Mouse (Mus musculus) thymus, postnatal 36 days (tissue): ENCODE data around the gene Msh4.

ENCODE experiments used
- DNase-seq, 2 experiments: peaks; one replicate each; pipeline ENCODE4 v3.0.0; 2022; ENCODE audit warnings: mixed read lengths in 2 of 2

Gene Msh4

DNA sequence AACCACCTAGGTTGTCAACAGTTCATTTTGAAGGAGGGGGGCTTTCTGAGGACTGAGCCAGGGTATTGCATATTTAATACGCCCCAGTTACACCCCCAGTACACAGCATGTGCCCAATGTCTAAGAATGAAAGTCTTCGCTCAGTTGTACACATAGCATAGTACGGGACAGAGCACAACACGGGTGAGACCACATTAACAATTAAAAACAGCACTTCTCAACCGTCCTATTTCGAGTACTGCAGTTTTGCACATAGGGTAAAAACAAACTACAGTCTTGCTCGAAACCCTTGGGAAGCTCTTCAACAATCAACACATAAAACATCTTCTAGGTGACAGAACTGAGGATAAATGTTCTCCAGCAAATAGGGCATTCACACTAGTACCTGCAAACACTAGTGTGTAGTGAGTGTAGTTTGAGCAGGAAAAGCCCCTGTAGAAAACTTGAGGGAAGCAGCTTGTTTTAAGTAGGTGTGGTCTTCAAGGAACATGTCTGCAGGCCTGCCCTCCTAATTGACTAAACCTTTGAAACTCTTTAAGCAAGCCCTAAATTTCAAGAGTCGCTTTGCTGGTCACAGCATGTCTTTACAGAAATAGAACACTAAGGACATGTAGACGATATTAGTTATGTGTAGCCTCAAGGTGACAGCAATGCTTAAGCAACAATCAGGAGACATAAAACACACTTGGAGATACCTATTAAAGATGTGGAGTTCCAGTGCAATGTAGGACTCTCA, at the start of gene Msh4:
TSS of gene Msh4 (minus strand) at position 3 of the 736 bp plus-strand sequence.
- DNase-seq: no peak

DNA sequence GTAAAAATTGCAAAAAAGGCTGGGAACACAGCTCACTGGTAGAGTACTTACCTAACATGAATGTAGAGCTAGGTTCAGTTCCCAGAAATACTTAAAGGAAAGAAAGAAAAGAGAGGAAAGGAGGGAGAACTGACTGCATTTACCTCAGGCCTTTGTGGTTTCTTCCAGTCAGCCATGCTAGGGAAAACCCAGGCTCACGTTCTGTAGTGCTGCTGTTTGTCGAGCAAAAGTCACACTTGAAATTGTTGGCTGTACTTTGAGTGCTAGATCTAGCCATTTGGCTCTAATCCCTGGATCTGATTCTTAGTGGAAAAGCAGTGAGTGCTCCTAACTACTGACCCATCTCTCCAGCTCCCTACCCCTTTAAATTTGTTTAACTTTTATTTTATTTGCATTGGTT, 42.2 kb upstream of the Msh4 start:
- no peak for DNase-seq

DNA sequence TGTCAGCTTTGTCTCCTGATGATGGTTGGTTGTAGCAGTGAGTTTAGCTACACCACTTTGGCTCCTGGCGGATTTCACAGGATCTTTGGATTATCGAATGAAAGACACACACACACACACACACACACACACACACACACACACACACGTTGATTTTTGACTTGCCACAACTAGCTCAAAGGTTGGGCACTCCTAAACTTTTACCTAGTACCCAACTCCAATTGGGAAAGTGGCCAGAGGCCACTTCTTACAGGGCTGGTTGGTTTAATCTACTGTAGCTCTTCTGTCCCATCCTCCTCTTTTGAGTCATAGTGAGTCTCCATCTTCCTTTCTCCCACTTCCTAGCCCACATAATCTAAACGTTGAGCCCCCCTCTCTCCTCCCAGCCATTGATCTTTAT, 41.3 kb upstream of the Msh4 start:
- DNase-seq: no peak

DNA sequence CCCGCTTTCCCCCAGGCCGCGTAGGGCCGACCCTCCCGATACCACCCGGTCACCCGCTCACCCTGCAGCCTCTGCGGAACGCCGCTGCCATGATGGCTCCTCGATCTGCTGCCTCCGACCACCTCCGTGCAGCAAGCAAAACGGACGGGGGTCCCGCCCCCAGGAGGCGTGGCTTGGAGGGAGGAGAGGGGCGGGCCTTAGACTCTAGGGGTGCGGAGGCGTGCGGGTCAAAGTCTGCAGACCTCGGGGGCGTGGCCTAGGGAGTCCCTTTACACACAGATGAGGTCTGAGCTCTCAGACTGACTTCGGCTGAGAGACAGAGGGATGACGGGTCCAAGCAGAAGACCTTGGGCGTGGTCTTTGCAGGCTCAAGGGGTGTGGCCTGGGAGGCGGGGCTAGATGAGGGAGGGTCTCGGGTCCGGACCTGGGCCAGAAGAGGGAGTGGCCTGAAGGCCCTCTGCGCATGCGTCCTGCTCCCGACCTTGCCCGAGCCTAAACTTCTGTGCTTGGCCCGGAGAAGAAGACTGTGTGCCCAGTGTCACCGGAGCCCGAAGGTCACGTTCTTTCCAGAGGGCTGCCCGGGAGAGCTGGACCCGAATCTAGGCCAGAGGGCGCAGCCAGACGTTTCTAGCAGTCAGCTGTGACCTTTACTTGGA, 38.5 kb upstream of the Msh4 start, which contains the start of gene Acadm:
TSS of gene Acadm (minus strand) at position 298 of the 656 bp plus-strand sequence.
- peak; percentile 98 to 99 for DNase-seq

DNA sequence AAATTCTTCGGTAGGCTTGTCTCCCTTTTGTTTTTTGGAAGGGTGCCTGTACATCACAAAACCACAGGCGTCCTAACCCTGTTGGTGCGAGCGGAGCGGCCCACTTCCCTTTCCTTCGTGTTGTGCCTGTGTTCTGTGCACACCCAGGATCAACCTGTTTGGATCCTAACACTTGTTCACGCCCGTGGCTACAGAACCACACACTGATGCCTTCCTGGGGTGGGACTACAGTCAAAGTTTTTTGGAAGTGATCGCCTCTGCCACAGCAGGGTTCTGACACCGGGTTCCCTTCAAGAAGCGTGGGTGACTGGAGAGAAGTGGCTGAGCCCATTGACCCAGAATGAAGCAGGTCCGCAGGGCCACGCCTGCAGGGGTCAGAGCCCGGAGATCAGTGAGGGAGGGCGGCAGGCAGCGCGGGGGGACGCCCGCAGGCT, 38.0 kb upstream of the Msh4 start:
- DNase-seq: no peak

DNA sequence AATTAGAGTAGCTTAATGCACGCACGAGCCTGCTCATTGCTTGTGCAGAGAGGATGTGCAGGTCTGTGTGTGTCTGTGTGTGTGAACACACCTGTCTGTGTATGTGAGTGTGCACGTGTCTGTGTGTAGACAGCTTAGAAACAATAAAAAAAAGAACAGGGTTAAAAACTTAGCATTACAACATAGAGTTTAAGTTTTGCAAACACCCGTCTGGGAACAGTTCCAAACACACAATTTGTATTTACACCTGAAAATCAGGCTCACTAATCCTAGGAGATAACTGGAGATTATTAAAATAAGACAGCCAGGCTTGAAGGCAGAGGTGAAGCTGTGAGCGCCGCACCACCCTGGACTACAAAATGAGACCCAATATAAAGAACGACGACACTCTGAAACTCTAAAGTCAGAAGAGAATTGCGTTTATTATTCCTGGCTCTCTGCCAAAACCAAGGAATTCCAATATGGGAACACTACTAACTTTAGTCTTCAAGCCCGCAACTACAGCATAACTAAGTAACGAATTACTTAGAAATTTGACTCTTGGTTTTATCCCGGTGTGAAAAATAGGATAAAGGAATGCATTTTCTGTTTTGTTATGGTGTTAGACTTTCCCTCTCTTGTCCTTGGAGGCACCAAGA, 37.2 kb upstream of the Msh4 start:
- no peak for DNase-seq

DNA sequence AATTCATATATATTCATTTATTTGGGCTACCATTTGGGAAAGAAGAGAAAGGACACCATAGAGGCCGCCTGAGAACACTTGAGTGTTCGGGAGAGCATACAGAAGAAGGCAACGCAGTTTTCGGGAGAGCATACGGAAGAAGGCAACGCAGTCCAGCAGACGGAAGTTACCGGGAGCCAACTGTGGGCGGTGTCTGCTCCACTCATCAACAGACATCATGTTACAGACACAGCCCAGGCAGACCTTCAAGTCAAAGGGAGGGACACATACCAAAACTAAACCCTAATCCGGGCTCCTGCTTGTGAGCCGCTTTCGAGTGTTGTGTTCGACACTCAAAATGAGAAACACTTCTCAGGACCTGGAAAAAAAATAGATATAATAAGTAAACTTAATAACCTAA, 35.7 kb upstream of the Msh4 start:
- DNase-seq: no peak

DNA sequence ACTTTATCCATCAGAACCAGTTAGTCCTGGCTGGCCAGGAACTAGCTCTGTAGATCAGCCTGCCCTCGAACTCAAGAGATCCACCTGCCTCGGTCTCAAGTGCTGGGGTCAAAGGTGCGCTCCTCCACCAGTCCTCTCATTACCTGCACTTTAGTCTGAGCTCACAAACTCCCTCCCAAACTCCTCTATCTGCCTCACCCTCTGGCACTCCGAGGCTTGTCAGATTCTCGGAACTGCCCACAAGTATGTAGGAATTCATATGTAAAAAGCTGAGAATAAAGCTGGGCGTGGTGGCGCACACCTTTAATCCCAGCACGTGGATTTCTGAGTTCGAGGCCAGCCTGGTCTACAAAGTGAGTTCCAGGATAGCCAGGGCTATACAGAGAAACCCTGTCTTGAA, 34.5 kb upstream of the Msh4 start:
- DNase-seq: no peak

DNA sequence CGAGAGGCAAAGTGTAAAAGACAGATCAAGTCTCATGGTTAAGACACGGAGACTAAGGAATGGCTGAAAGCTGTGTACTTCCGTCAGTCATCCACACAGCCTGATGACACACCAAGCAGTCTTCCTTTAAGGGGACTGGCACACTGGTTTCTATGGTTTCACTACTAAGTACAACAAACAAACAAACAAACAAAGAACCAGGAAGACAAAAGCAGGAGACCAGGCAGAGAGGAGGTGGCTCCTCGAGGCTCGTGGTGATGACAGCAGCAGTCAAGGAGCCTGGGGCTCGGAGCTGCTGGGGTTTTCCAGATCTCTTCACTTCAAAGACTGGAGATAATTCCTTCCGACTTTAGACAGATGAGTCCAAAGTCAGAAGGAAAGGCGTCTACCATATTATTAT, 34.1 kb upstream of the Msh4 start:
- no peak for DNase-seq

DNA sequence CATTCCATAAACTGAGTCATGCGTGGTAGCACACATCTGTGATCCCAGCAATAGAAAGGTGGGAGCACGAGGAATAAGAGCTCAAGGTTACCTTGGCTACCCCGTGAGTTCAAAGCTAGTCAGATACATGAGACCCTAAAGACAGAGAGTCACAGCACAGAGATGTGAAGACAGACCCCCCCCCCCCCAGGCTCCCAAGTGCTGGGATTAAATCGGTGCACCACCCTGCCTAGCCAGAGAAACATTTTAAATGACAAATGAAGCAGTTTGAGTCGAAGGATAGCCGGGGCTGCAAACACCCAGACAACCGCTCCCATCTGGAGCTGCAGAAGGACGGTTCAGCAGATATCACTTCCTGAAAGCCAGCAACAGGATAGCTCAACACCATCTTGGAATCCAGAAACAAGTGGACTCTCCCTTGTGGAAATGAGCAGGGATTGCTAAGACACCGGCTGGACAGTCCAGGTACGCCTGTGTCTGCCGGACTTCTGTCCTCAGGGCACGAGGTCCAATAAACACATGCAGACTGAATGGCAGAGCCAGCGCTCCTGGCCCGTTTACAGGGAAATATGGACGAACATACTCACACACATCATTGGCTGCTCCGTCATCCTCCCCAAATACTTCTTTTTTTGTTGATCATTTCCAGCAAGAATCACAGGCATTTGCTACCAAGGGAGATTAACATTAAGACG, 31.3 kb upstream of the Msh4 start:
- no peak for DNase-seq

DNA sequence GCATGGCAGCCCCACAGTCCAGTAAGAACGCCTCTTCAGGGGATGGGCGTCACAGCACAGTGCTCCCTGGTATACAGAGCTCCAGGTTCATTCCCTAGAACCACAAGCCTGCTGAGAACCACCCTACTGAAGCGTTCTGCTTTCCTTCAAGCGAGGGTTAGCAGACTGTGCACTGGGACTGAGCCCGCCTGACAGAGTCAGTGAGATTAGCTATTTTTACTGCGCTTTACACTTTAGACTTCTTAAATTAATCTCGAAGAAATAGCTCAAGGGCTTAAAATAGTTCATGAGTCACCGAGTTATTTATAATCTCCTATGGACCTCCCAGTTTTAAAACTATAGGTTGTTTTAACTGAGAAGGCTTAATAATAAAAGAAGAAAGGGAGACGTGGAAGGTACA, 29.9 kb upstream of the Msh4 start:
- no peak for DNase-seq

DNA sequence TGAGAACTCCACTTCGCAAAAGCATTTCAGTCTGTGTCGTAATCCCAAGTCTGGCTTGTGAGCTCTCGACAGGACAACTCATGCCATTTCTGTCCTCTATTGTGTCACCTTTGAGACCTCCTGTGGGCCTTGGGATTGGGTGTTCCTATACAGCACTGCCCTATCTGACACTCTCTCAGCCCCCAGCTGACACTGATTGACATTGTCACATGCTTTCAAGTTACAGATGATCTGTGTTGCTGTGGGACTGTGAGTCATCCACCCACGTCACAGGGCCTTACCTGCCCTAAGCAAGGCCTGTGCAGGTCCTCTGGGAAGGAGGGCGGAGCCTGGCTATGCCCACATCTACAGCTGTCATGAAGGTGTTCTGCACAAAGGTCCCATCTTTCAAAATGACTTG, 26.5 kb upstream of the Msh4 start:
- DNase-seq: no peak

DNA sequence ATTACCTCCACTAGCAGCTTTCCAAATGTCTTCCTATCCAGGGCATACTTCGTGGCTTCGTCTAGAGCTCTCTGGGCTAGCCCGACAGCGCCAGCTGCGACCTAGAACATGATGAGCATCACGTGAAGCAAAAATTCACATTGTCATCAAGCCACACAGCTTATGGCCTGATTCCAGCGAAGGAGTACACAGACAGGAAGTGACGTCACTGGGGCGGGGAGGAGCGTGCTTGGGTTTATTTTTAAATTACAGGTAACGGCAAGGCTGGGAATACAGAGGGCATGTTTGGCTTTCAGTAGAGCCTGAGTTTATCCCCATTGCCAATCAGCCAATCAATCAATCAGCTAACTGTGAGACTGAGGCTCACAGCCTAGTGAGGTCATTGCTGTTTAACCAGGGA, 23.6 kb upstream of the Msh4 start:
- peak in 1 of 2 experiments; percentile 17 for DNase-seq

DNA sequence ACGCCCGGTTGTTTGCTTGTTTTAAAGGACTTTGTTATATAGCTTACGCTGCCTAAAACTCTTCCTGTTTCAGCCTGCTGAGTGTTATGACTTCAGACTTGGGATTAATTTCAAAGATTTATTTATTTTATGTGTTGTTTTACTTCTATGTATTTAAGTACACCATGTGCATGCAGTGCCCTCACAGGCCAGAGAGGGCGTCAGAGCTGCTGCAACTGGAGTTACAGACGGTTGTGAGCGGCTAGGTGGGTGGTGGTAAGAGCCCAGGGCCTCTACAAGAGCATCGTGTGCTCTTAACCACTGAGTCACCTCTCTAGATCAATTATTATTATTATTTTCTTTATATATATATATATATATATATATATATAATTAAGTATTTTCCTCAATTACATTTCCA, 20.4 kb upstream of the Msh4 start:
- no peak for DNase-seq

DNA sequence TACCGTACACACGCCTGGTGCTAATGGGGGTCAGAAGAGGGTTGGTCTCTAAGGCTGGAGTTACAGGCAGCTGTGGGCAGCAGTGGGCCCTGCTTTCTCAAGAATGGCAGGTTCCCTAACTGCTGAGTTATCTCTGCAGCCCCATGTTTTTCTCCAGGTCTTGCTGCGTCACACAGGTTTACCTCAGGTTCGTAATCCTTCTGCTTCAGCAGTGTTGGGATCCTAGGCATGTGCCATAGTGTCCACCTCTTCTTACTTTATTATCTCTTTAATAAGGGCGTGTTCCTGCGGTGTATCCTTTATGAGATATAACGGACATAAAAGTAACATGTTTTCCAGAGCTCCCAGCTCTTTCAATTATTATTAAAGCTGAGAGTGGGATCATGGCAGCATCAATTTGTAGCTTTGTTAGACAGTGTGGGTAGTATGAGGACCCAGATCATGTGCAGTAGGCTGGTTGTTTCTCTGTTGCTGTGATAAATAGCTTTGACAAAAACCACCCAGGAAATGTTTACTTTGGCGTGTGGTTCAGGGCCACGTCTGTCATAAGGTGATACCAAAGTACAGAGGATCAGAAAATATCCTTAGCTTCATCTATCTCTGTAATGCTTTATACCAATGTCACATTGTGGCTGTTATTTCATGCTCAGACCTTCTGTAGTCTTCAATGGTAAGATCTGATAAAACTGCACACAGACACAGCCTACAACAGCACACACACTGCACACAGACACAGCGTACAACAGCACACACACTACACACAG, 15.4 kb upstream of the Msh4 start:
- no peak for DNase-seq

DNA sequence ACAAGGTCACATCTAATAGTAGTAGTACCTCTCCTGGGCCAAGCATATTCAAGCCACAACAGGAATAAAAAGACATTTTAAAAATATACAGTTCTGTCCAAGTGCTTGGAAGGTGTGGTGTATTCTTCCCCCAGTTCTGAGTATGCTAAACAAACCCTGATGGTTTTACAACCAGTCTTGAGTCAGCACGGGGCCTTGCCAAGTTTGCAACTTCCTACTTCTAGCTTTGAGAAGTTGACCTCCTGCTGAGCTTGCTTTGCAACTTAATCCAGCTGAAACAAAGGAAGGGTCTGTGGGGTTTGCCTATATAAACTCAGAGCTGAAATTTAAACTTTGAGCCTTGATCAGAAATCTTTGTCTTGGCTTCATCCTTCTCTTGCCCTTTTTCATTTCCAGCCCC, 11.3 kb upstream of the Msh4 start:
- no peak for DNase-seq

DNA sequence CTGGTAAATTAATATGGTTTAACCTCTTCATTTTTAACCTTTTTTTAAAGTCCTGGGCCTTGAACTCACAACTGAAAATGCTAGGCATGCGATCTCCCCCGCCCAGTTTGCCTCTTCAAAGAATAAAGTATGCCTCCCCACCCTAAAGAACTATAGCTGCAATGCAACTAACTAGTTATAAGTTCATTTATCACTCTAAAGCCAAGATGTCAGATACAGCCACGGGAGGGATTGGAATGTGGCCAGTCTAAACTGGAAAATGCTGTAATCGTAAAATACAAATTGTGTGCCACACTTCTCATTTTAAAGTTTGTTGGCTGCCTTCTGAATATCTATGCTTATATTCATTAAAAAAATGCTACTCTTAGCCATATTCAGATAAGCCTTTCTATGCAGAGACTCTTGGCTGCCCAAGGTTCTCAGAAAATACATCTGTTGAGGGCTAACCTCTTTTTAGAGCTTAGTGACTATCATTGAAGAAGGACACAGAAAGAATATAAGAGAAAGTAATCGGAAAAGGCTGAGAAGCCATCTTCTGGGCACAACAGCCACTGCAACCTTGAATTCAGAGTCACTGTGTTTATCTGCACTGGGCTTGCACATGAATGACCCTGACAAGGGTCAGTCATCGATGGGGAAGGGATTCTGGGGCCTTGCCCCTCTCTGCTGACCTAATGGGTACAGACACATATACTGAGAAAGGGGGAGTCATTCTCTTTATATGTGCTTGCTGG, 7.7 kb upstream of the Msh4 start:
- no peak for DNase-seq

DNA sequence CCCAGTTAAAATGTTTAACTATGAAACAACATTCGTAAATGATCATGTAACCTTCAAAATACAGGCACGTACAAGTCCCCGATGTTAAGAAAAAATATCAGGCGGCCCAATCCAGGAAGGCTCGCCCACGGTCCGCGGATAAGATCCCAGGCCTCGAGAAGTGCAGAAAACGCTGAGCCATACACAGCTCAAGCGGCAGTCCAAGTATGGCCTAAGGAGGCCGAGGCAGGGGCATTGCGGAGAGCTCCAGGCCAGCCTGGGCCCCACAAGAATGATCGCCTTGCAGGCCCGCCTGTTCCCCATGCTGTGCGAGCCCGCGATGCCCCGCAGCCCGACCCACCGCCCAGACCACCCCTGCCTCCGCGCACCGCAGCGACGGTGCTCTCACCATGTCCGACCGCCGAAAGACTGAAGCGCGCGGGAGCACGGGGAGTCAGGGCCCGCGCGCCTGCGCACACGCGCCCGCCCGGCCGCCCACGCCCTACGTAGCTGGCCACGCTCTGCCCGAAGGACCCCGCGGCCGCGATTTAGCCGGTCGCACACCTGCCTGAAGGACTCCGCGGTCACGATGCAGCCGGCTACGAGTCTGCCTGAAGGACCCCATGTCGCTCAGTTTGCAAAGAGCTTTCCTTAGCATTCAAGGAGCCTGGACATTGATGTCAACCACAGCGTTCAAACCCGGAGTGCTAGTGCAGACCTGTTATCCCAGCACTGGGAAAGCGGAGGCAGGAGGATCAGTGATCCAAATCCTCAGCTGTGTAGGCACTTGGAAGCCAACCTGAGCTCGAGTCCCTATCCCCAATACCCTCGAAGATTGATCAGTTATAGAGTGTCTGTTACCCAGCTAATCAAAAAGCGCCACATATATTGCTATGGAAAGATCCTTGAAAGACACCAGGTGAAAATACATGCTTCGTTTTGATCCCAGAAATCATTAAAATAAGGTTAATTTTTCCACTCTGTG, 6.9 kb upstream of the Msh4 start, which contains the start of gene Rabggtb:
TSS of gene Rabggtb (minus strand) at position 464 of the 964 bp plus-strand sequence.
- DNase-seq: peak; percentile 95

DNA sequence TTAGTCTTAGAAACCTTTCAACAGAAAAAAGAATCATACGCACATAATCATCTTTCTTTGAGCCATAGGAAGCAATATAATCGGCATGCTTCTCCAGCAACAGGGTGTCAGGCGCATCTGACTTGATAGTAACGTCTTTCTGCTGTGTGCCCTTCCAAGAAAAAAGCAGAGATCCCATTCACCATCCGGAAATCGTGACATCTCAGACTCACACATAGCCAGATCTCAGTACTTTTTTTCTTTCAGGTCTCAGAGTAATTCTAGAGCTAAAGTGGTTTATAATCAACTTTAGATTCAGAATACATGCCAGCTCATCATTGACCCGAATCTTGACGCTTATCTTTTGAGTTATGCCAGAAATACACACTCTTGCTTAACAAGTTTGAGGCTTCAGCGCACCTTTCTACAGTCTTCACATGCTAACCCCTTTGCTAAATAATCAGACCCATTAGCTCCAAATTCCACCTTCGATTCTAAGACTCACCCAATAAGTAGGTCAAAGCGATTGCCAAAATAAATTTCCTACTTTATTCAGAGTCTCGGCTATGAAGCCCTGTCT, 6.0 kb upstream of the Msh4 start:
- DNase-seq: no peak

DNA sequence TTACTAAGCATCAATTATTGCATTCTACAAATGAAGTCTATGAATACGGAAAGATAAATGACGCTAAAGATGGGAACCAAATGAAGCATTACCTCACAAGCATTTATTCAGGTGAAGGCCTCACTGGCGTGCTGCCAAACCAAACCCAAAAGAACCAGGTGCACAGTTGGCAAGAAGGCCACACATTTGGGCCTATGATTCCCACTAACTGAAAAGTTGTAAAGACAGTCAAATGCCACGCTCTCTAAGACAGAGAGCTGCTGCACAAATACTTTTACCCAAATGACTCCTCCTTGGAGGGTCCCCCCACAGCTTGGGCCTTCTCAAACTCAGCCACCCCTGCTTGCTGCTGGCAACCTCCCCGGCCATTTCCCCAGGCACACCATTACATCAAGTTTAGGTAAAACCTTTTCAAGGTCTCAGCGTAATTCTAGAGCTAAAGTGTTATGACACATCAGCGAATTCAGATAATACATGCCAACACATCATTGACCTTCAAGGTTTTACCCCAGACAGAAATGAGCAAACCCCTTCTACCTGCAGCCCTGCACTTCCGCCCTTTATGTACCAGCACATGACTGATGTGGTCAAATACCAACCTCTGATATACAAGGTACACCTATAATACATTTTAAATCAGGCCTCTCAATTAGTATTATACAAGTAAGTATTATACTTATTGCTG, 5.4 kb upstream of the Msh4 start:
- no peak for DNase-seq
